Mouse (Mus musculus) erythroblast, embryonic 14.5 days (primary cell): ENCODE data around the gene Slc12a1. TPM values are rescaled to one million over a fixed set of nuclear protein-coding genes. Genes with fewer than 3 reads are reported as not detected.

Experiments
- H3K27me3 ChIP-seq: 2 replicates; pipeline ENCODE4 v1.6.1; 2012; ENCODE audit warnings: inconsistent platforms; ENCODE audit not compliant: control insufficient read depth
- H3K36me3 ChIP-seq: 2 replicates; pipeline ENCODE4 v1.6.1; 2012; ENCODE audit warnings: mild to moderate bottlenecking, inconsistent platforms; ENCODE audit not compliant: control insufficient read depth
- H3K4me1 ChIP-seq: 2 replicates; pipeline ENCODE4 v1.6.1; 2012; ENCODE audit warnings: inconsistent platforms; ENCODE audit not compliant: control insufficient read depth
- H3K4me3 ChIP-seq: replicated peaks from 2 replicates; pipeline ENCODE3; 2012; ENCODE audit warnings: moderate library complexity, mild to moderate bottlenecking, inconsistent platforms
- H3K9me3 ChIP-seq: 2 replicates; pipeline ENCODE4 v1.6.1; 2012; ENCODE audit warnings: low read length, inconsistent platforms, mixed read lengths; ENCODE audit not compliant: control insufficient read depth
- GATA1 ChIP-seq: IDR thresholded peaks from 2 replicates; pipeline ENCODE4 v1.6.1; 2012; ENCODE audit warnings: low read length, inconsistent platforms, mixed read lengths
- TAL1 ChIP-seq: IDR thresholded peaks from 3 replicates; pipeline ENCODE4 v1.6.1; 2012; ENCODE audit warnings: low read length, inconsistent platforms, mixed read lengths
- polyA plus RNA-seq: library from polyadenylated mRNA; stranded (reverse); fragments of >175 nt; gene quantifications from 2 replicates; pipeline ENCODE4 v1.2.3, GENCODE M21; 2012

Slc12a1 gene
- polyA plus RNA-seq, 1 experiment = not detected

GRCm38 (mm10) chr2:125189197-125189596 is 36.9 kb downstream of the Slc12a1 start:
- no peaks in the 10 kb centered on the region for H3K4me1 ChIP-seq
- H3K9me3 ChIP-seq = peaks cover 5% of the 10 kb centered on the region
- TF ChIP-seq GATA1 (no peak), TAL1 (no peak)
- no peaks in the 10 kb centered on the region; the same call in 1 of the 2 replicates for H3K27me3 ChIP-seq
- H3K36me3 ChIP-seq = no peaks in the 10 kb centered on the region
- no peak overlapping the region for H3K4me3 ChIP-seq

- Histone ChIP-seq H3K4me1 (no peaks in the 10 kb centered on the region), H3K9me3 (peaks cover 5% of the 10 kb centered on the region), H3K4me3 (no peak overlapping the region), H3K36me3 (no peaks in the 10 kb centered on the region), H3K27me3 (no peaks in the 10 kb centered on the region; the same call in 1 of the 2 replicates)
- TF ChIP-seq GATA1 (no peak), TAL1 (0 out of 3 replicates have a peak, but pooled peaks have one; percentile 11)
Observed at GRCm38 (mm10) chr2:125192905-125193304, 40.6 kb downstream of the Slc12a1 start.

DNA sequence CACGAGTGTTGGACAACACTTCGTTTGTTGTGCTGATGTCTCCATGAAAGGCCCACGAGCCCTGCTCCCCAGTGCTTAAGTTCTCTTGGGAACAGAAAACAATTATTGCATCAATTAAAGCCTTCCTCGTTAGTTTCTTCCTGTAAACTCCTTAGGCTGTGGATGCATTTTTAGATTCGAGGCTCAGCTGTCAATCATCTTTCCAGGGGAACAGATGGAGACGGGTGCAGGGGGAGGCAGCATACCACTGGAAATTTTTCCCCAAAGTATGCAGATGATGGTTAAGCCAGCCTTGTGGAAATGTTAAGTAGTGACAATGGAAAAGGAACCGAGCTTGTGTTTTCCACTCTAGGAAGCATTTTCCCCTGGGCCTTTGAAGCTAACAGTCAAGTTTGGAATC is 44.5 kb downstream of the Slc12a1 start:
- no peak overlapping the region for H3K4me3 ChIP-seq
- peaks cover 5% of the 10 kb centered on the region for H3K9me3 ChIP-seq
- no peak for TF ChIP-seq GATA1
- no peak for TF ChIP-seq TAL1
- H3K36me3 ChIP-seq = no peaks in the 10 kb centered on the region
- no peaks in the 10 kb centered on the region; the same call in 1 of the 2 replicates for H3K27me3 ChIP-seq
- no peaks in the 10 kb centered on the region for H3K4me1 ChIP-seq

- no peak overlapping the region for H3K4me3 ChIP-seq
- H3K27me3 ChIP-seq = no peaks in the 10 kb centered on the region
- H3K9me3 ChIP-seq = no peaks in the 10 kb centered on the region
- TF ChIP-seq GATA1 (no peak), TAL1 (no peak)
- H3K4me1 ChIP-seq = no peaks in the 10 kb centered on the region
- no peaks in the 10 kb centered on the region for H3K36me3 ChIP-seq
Observed at GRCm38 (mm10) chr2:125208894-125209596, 56.7 kb downstream of the Slc12a1 start.

DNA sequence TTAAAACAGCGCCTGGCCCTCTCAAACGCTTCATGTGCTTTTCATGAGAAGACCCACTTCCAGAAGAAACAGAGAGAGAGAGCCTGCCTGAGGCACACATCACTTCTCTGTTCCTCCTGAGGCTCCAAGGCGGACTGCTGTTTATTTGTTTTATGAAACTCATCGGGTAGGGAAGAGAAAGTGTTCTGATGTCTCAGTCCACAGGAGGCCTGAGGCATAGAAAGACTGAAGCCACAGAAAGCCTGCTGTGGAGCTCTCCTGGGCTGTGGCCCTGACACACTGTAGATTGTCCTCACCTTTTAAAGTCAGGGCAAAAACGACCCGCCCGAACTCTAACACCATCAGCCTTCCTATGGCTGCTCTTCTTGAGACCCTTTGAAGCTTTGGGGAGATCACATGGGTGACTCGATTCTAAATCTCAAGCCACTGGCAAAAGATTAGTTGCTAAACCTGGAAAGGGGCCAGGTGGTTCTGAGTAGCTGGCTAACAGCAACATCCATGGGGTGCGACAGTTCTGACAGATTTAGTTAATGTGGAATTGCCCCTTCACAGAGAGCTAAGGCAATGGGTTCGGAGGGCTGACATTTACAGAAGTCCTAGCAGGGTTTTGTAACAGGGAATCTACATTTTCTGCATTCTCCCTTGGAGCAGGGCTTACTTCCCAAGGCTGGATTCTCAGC is 59.7 kb downstream of the Slc12a1 start:
- H3K36me3 ChIP-seq = no peaks in the 10 kb centered on the region
- no peak for TF ChIP-seq TAL1
- TF ChIP-seq GATA1 = no peak
- peaks cover 2% of the 10 kb centered on the region; the same call in 1 of the 2 replicates for H3K4me1 ChIP-seq
- H3K9me3 ChIP-seq = no peaks in the 10 kb centered on the region
- no peak overlapping the region for H3K4me3 ChIP-seq
- H3K27me3 ChIP-seq = no peaks in the 10 kb centered on the region

DNA sequence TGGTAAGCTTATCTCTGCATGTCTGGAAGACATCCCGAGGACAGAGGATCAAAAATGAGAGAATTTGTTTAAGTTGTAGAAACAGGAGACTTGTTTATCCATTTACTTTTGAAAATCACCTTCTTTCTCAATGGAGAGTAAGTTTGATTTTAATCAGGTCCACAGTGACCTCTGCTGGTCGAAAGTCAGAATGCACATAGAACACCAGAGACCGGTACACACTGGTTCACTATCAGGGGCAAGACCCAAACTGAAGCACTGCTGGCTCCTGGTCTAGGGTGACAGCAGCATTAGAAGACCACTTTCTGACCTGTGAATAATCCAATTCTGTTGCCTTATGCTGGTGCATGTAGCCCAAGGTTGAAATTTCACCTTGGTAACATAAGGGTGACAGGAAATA is 62.3 kb downstream of the Slc12a1 start:
- TF ChIP-seq GATA1 = no peak
- no peak for TF ChIP-seq TAL1
- Histone ChIP-seq H3K4me3 (no peak overlapping the region), H3K36me3 (no peaks in the 10 kb centered on the region), H3K27me3 (no peaks in the 10 kb centered on the region), H3K9me3 (no peaks in the 10 kb centered on the region), H3K4me1 (peaks cover 2% of the 10 kb centered on the region; the same call in 1 of the 2 replicates)

- peaks cover 10% of the 10 kb centered on the region for H3K4me1 ChIP-seq
- H3K4me3 ChIP-seq = no peak overlapping the region
- TF ChIP-seq TAL1 (no peak), GATA1 (no peak)
- no peaks in the 10 kb centered on the region for H3K9me3 ChIP-seq
- no peaks in the 10 kb centered on the region for H3K27me3 ChIP-seq
- H3K36me3 ChIP-seq = no peaks in the 10 kb centered on the region
Observed at GRCm38 (mm10) chr2:125217286-125217685, 65.0 kb downstream of the Slc12a1 start.

DNA sequence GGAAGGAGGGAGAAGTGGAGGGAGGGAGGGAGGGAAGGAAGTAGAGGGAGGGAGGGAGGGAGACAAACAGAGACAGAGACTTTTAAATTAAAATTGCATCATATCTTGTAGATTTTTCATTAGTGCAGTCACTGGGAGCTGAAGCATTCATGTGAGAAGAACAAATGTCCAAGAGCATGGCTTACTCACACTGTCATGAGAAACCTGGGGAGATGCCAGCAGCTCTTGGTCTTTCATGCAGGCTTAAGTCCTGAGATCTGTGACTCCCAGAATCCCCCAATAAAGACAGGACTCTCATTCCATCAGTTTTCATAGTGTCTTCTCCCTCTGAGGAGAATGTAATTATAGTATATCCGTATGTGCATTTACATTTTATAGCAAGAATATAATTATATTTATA is 66.3 kb downstream of the Slc12a1 start:
- H3K27me3 ChIP-seq = no peaks in the 10 kb centered on the region
- no peaks in the 10 kb centered on the region for H3K9me3 ChIP-seq
- no peaks in the 10 kb centered on the region for H3K36me3 ChIP-seq
- H3K4me1 ChIP-seq = peaks cover 10% of the 10 kb centered on the region
- H3K4me3 ChIP-seq = no peak overlapping the region
- no peak for TF ChIP-seq GATA1
- no peak for TF ChIP-seq TAL1

- TF ChIP-seq GATA1 = no peak
- no peak for TF ChIP-seq TAL1
- Histone ChIP-seq H3K4me3 (no peak overlapping the region), H3K4me1 (peaks cover 10% of the 10 kb centered on the region), H3K36me3 (no peaks in the 10 kb centered on the region), H3K9me3 (no peaks in the 10 kb centered on the region), H3K27me3 (no peaks in the 10 kb centered on the region)
Observed at GRCm38 (mm10) chr2:125219268-125219667, 67.0 kb downstream of the Slc12a1 start.
